Mouse (Mus musculus) lung, adult 2 months (tissue): ENCODE measurements around the gene Nmnat2.

Experiments used
- CTCF ChIP-seq: fragments of 200-500 bp; IDR thresholded peaks from 2 replicates; pipeline ENCODE4 v1.5.1; 2011; ENCODE audit warnings: mild to moderate bottlenecking, low read length, control low read depth; ENCODE audit not compliant: insufficient read depth
- POLR2A ChIP-seq: fragments of 200-500 bp; IDR thresholded peaks from 2 replicates; pipeline ENCODE4 v1.6.1; 2011; ENCODE audit warnings: low read depth, mild to moderate bottlenecking, control low read depth, low read length, borderline replicate concordance; ENCODE audit errors: extremely low read depth

DNA sequence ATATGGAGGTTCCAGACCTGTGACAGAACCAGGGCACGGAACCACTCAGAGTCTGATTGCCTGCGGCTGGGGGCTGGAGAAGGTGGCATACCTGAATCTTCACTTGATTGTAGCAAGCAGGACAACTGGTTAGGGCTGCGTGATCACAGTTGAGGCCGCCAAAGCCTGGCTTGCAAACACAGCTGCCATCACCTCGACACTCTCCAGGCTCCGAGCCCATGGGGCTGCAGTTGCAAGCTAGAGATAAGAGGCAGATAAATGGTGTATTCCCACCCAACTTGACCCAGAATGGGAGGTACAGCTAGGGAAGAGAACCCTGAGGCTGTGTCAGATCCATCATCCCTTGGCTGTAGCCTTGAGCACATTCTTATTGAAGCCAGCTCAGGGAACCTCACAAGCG is 184.8 kb downstream of the Nmnat2 start:
- no peak for TF ChIP-seq CTCF
- TF ChIP-seq POLR2A = no peak
